Mouse (Mus musculus): ENCODE data around the gene Rras. TPM values are rescaled to one million over a fixed set of nuclear protein-coding genes. Genes with fewer than 3 reads are reported as not detected.

The Rras gene
- polyA plus RNA-seq, 1 experiment from 2014 or later: 71.6 TPM

DNA sequence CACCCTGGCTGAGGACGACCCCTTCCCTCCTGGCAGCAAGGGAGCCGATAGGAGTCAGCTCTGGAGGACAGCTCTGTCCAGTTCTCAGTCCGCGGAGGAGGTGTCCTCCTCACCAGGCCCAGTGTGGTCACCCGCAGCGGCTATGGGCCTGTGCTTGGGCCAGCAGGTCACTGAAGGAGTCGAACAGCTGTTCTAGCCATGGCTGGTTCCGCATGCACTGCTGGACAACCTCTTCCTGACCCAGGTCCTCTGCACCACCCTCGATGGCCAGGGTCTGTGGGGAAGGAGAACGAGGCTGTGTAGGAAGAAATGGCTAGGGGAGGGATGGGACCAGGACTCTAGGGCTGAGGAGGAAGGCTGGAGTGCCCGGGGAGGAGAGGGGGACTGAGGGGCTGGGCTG, 10.6 kb downstream of the Rras start:
- Histone ChIP-seq H3K4me3 (no peak overlapping the region), H3K27me3 (replicated peaks) (no peaks in the 10 kb centered on the region), H3K36me3 (peaks cover 71% of the 10 kb centered on the region), H3K4me2 (no peak overlapping the region), H3K9me3 (no peaks in the 10 kb centered on the region), H3K27ac (replicated peaks) (no peak overlapping the region), H3K9ac (no peak overlapping the region), H3K4me1 (no peaks in the 10 kb centered on the region)
- WGBS: 91% methylated on average over 11 of the region's 11 CpGs
- ATAC-seq (ENCODE audit: extremely low read depth, insufficient number of reproducible peaks, low FRiP score, low TSS enrichment): no peak

DNA sequence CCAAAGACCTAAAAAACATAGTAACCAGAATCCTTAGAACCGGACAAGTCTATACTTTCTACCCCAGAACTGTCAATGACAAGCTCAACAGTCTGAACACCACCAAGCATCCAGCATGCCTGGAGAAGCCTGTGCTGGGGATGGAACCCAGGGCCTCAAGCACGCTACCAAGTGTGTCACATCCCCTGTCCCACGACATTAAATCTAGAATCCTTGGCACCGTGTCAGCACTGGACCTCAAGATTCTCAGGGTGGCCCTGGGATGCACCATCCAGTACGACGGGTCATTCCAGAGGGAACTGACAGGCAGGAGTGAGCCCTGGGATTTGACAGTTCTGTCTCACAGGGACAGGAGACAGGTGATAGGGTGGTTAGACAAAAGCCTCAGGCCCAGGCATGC, 12.2 kb downstream of the Rras start:
- Histone ChIP-seq H3K27me3 (replicated peaks) (no peaks in the 10 kb centered on the region), H3K9me3 (no peaks in the 10 kb centered on the region), H3K27ac (replicated peaks) (no peak overlapping the region), H3K9ac (no peak overlapping the region), H3K4me1 (no peaks in the 10 kb centered on the region), H3K4me2 (no peak overlapping the region), H3K36me3 (peaks cover 87% of the 10 kb centered on the region), H3K4me3 (no peak overlapping the region)
- WGBS: 88% methylated on average over 6 of the region's 6 CpGs
- no peak for ATAC-seq (ENCODE audit: extremely low read depth, insufficient number of reproducible peaks, low FRiP score, low TSS enrichment)

DNA sequence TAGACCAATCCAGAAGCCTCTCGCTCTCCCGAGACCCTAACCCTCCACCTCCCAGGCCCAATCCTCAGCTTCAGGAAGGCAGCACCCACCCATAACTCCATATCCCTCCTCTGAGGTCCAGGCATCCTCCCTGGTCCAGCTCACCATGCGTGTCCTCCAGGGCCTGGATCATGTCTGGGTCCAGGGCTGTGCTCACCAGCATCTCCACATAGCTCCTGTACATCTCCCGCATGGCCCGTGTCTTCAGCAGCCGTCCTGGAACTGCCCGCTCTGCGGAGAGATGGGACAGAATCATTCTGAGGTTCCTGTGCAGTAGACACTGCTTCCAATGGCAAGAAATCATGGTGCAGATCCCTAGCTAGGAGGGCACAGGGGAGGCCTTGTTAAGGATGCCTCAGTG, 13.1 kb downstream of the Rras start:
- no peak overlapping the region for H3K4me3 ChIP-seq
- no peak overlapping the region for H3K9ac ChIP-seq
- no peak overlapping the region for H3K4me2 ChIP-seq
- peaks cover 96% of the 10 kb centered on the region for H3K36me3 ChIP-seq
- no peaks in the 10 kb centered on the region for H3K9me3 ChIP-seq
- WGBS: 96% methylated on average over 8 of the region's 8 CpGs
- no peak overlapping the region for H3K27ac ChIP-seq (replicated peaks)
- no peaks in the 10 kb centered on the region for H3K27me3 ChIP-seq (replicated peaks)
- ATAC-seq (ENCODE audit: extremely low read depth, insufficient number of reproducible peaks, low FRiP score, low TSS enrichment): no peak
- no peaks in the 10 kb centered on the region for H3K4me1 ChIP-seq

DNA sequence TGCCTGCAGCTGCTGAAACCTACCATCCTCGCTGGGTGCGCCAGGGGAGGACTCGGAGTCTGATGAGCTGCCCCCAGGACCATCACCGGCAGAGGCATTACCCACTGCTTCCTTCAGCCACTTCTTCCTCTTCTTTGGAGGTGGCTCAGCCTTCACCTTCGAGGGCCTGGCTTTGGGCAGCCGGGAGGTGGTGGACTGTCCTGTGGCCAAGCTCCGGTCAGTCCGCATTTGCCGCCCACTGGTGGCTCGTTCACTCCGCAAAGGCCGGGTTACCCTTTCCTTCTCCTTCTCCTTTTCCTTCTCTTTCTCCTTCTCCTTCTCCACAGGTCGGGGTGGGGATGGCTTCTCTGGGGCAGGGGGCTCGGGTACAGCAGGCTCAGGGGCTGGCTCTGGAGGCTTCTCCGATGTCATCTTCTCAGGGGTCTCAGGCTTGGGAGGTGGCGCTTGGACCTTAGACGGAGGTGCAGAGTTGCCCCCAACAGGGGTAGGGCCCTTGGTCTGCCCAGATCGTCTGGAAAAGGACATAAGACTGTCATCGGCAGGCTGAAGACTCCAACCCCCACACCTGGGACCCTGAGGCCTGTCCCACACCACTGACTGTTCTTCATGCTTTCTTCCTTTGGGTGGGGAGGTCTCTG, 16.1 kb downstream of the Rras start:
- Histone ChIP-seq H3K4me3 (no peak overlapping the region), H3K27ac (replicated peaks) (no peak overlapping the region), H3K27me3 (replicated peaks) (no peaks in the 10 kb centered on the region), H3K36me3 (peaks cover 100% of the 10 kb centered on the region), H3K4me2 (no peak overlapping the region), H3K9me3 (no peaks in the 10 kb centered on the region), H3K9ac (no peak overlapping the region), H3K4me1 (no peaks in the 10 kb centered on the region)
- no peak for ATAC-seq (ENCODE audit: extremely low read depth, insufficient number of reproducible peaks, low FRiP score, low TSS enrichment)
- WGBS: 90% methylated on average over 19 of the region's 19 CpGs

- Histone ChIP-seq H3K4me2 (no peak overlapping the region), H3K36me3 (peaks cover 100% of the 10 kb centered on the region), H3K4me1 (no peaks in the 10 kb centered on the region), H3K4me3 (no peak overlapping the region), H3K9ac (no peak overlapping the region), H3K27ac (replicated peaks) (no peak overlapping the region), H3K9me3 (no peaks in the 10 kb centered on the region), H3K27me3 (replicated peaks) (no peaks in the 10 kb centered on the region)
- ATAC-seq (ENCODE audit: extremely low read depth, insufficient number of reproducible peaks, low FRiP score, low TSS enrichment): no peak
- 81% methylated on average over 3 of the region's 3 CpGs for WGBS
Measured at GRCm38 (mm10) chr7:45035631-45036030, 17.9 kb downstream of the Rras start.

GRCm38 (mm10) chr7:45036702-45037101, 18.9 kb downstream of the Rras start:
- Histone ChIP-seq H3K9me3 (no peaks in the 10 kb centered on the region), H3K9ac (no peak overlapping the region), H3K27ac (replicated peaks) (no peak overlapping the region), H3K36me3 (peaks cover 100% of the 10 kb centered on the region), H3K27me3 (replicated peaks) (no peaks in the 10 kb centered on the region), H3K4me2 (no peak overlapping the region), H3K4me3 (no peak overlapping the region), H3K4me1 (no peaks in the 10 kb centered on the region)
- 86% methylated on average over 11 of the region's 11 CpGs for WGBS
- ATAC-seq (ENCODE audit: extremely low read depth, insufficient number of reproducible peaks, low FRiP score, low TSS enrichment): no peak

GRCm38 (mm10) chr7:45037720-45038361, 20.1 kb downstream of the Rras start:
- ATAC-seq (ENCODE audit: extremely low read depth, insufficient number of reproducible peaks, low FRiP score, low TSS enrichment): no peak
- 70% methylated on average over 7 of the region's 7 CpGs for WGBS
- Histone ChIP-seq H3K4me1 (no peaks in the 10 kb centered on the region), H3K4me2 (no peak overlapping the region), H3K27ac (replicated peaks) (no peak overlapping the region), H3K4me3 (no peak overlapping the region), H3K9me3 (no peaks in the 10 kb centered on the region), H3K27me3 (replicated peaks) (no peaks in the 10 kb centered on the region), H3K36me3 (peaks cover 100% of the 10 kb centered on the region), H3K9ac (no peak overlapping the region)

DNA sequence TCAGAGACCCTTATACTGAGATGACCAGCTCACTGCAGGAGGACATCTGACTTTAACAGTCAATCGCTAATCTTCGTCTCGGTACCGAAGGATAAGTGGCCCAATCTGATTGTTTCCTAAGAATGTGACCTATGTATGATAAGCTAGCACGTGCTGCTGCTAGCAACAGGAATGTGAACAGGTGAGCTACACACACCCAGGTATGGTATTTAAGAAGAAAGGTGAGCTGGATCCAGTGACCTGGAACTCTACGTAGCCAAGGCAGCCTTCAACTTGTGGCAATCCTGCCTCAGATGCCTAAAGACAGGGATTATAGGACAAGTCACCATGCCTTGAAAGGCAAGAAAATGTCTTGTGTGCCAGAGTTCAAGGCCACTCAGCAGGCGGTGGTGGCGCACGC, 20.6 kb downstream of the Rras start:
- ATAC-seq (ENCODE audit: extremely low read depth, insufficient number of reproducible peaks, low FRiP score, low TSS enrichment): no peak
- Histone ChIP-seq H3K9me3 (no peaks in the 10 kb centered on the region), H3K36me3 (peaks cover 100% of the 10 kb centered on the region), H3K4me2 (no peak overlapping the region), H3K27ac (replicated peaks) (no peak overlapping the region), H3K9ac (no peak overlapping the region), H3K27me3 (replicated peaks) (no peaks in the 10 kb centered on the region), H3K4me1 (no peaks in the 10 kb centered on the region), H3K4me3 (no peak overlapping the region)
- WGBS: 92% methylated on average over 9 of the region's 9 CpGs

- Histone ChIP-seq H3K4me2 (no peak overlapping the region), H3K4me3 (no peak overlapping the region), H3K36me3 (peaks cover 100% of the 10 kb centered on the region), H3K27me3 (replicated peaks) (no peaks in the 10 kb centered on the region), H3K9me3 (no peaks in the 10 kb centered on the region), H3K27ac (replicated peaks) (no peak overlapping the region), H3K9ac (no peak overlapping the region), H3K4me1 (no peaks in the 10 kb centered on the region)
- whole genome bisulfite sequencing: 82% methylated on average over 9 of the region's 9 CpGs
- ATAC-seq (ENCODE audit: extremely low read depth, insufficient number of reproducible peaks, low FRiP score, low TSS enrichment): no peak
Measured at GRCm38 (mm10) chr7:45040851-45041250, 23.1 kb downstream of the Rras start.

GRCm38 (mm10) chr7:45043307-45043706, 25.5 kb downstream of the Rras start:
- Histone ChIP-seq H3K9me3 (no peaks in the 10 kb centered on the region), H3K4me2 (no peak overlapping the region), H3K36me3 (peaks cover 100% of the 10 kb centered on the region), H3K4me3 (no peak overlapping the region), H3K9ac (no peak overlapping the region), H3K4me1 (no peaks in the 10 kb centered on the region), H3K27me3 (replicated peaks) (no peaks in the 10 kb centered on the region), H3K27ac (replicated peaks) (no peak overlapping the region)
- no peak for ATAC-seq (ENCODE audit: extremely low read depth, insufficient number of reproducible peaks, low FRiP score, low TSS enrichment)
- 91% methylated on average over 12 of the region's 14 CpGs for WGBS

DNA sequence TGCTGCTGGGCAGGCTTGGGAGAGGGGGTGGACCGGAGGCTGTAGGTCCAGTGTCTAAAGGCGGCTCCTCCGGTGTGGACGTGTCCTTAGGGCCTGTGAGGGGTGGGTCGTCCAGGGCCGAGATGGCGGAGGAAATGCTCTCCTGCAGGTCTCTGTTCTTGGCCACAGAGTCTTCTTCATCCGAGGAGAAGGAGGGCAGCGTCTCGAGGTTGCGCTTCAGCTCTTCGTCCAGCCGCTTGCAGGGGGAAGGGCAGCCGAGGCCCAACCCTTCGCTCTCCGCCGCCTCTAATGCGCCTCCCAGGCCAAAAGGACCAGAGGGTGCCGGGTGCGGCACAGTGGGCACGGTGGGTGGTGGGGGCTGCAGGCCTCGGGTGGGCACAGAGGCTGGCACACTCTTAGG, 28.0 kb downstream of the Rras start:
- no peaks in the 10 kb centered on the region for H3K9me3 ChIP-seq
- no peaks in the 10 kb centered on the region for H3K27me3 ChIP-seq (replicated peaks)
- H3K36me3 ChIP-seq: peaks cover 100% of the 10 kb centered on the region
- H3K9ac ChIP-seq: no peak overlapping the region
- no peak overlapping the region for H3K27ac ChIP-seq (replicated peaks)
- H3K4me2 ChIP-seq: no peak overlapping the region
- 91% methylated on average over 22 of the region's 22 CpGs for WGBS
- H3K4me1 ChIP-seq: peaks cover 11% of the 10 kb centered on the region
- H3K4me3 ChIP-seq: no peak overlapping the region
- ATAC-seq (ENCODE audit: extremely low read depth, insufficient number of reproducible peaks, low FRiP score, low TSS enrichment): no peak

DNA sequence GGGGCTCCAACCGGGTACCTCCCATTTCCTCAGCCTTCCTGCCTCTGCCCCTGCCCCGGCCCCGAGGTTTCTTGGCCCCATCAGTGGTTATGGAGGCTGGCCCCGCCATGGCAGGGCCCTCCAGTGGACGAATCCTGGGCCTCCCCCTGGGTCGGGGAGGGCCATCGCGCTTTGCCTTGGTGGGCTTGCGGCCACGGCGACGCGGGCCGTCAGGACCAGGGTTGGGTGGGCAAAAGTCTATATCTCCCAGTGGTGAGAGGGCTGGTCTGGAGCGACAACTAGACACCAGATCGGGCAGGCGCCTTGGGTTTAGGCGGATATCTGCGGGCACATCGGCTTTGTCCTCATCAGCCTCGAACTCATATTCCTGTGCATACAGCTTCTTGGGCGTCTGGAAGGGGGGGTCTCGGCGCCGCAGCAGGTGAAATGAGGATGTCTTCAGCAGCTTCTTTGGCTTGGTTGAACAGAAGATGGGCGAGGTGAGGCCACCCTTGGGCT, 29.1 kb downstream of the Rras start:
- ATAC-seq (ENCODE audit: extremely low read depth, insufficient number of reproducible peaks, low FRiP score, low TSS enrichment): no peak
- Histone ChIP-seq H3K4me1 (peaks cover 22% of the 10 kb centered on the region), H3K36me3 (peaks cover 93% of the 10 kb centered on the region), H3K27ac (replicated peaks) (no peak overlapping the region), H3K9me3 (no peaks in the 10 kb centered on the region), H3K4me2 (no peak overlapping the region), H3K27me3 (replicated peaks) (no peaks in the 10 kb centered on the region), H3K9ac (no peak overlapping the region), H3K4me3 (no peak overlapping the region)
- WGBS: 95% methylated on average over 26 of the region's 26 CpGs

Measured in heart, embryonic 13.5 days (tissue).